Mouse (Mus musculus): ENCODE measurements around the gene H2al1c. TPM values are rescaled to one million over a fixed set of nuclear protein-coding genes. Genes with fewer than 3 reads are reported as not detected.
"Not testable (repeated sequence)": the region's sequence is repeated elsewhere in the genome, so short reads cannot be mapped to it uniquely, and the experiment has no call there.

The H2al1c gene
- not detected in 2 replicates for polyA plus RNA-seq (2014; fragmentation: Nextera tagmentation; extraction: Ambion mirVana)

DNA sequence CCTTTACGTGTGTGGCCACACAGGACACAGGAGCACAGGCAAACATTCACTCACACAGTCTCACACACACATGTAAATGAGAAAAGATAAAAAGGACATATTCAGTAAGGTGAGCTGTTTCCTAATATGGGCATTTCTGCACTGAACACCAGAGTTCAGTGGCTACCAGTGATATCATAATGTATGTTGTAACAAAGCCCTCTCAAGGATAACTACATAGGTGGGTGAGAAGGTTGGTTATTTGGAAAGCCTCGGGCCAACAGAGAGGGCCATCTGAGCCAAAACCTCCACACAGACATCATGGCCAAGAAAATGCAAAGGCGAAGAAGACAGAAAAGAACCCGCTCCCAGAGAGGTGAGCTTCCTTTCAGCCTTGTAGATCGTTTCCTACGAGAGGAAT lies at the start of gene H2al1c:
TSS of gene H2al1c (plus strand) at position 301 of the 400 bp plus-strand sequence.
- DNase-seq (ENCODE audit: low spot score); H3K9ac ChIP-seq (ENCODE audit: low read length); H3K36me3 ChIP-seq (ENCODE audit: control insufficient read depth, insufficient read depth, low read length); H3K4me2 ChIP-seq (ENCODE audit: low read depth, low read length, severe bottlenecking); ATAC-seq (replicated peaks; ENCODE audit: low FRiP score); H3K4me3 ChIP-seq (ENCODE audit: low read depth, low read length); H3K27ac ChIP-seq (ENCODE audit: low read depth, low read length); H3K27me3 ChIP-seq (ENCODE audit: control insufficient read depth, insufficient read depth, low read length); H3K9me3 ChIP-seq (ENCODE audit: control insufficient read depth, low read length); H3K4me1 ChIP-seq (replicated peaks; ENCODE audit: control insufficient read depth, insufficient read depth, low read length): not testable (repeated sequence)
- 92% methylated on average over 1 of the region's 6 CpGs for WGBS

DNA sequence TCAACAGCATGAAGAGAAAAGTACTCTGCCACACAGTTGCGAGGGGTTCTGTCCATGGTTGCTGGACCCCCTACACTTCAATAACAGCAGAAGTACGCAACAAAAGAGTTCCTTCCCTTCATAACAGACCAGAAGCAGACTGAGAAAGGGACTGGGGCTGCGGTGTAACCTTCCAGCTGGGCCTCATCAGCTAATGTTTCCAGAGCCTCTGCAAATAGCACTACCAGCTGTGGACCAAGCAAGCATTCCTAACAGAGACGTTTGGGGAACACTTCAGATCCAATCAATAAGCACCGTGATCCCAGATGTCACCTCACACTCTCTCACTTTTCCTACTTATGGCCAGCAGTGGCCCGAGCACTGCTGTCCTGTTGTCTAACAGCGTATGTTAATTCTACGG lies 40.5 kb upstream of the H2al1c start:
- no peak overlapping the region for H3K4me3 ChIP-seq (ENCODE audit: low read depth, low read length)
- H3K9me3 ChIP-seq (ENCODE audit: control insufficient read depth, low read length), result no peaks in the 10 kb centered on the region
- 83% methylated on average over 8 of the region's 8 CpGs for WGBS
- H3K4me2 ChIP-seq (ENCODE audit: low read depth, low read length, severe bottlenecking), result no peak overlapping the region
- ATAC-seq (replicated peaks; ENCODE audit: low FRiP score), result no peak
- DNase-seq (ENCODE audit: low spot score), result no peak
- no peaks in the 10 kb centered on the region for H3K4me1 ChIP-seq (replicated peaks; ENCODE audit: control insufficient read depth, insufficient read depth, low read length)
- H3K36me3 ChIP-seq (ENCODE audit: control insufficient read depth, insufficient read depth, low read length), result no peaks in the 10 kb centered on the region
- H3K27me3 ChIP-seq (ENCODE audit: control insufficient read depth, insufficient read depth, low read length), result 0 out of 2 replicates have a peak, but pooled peaks cover 2% of the 10 kb centered on the region
- H3K9ac ChIP-seq (ENCODE audit: low read length), result no peak overlapping the region
- H3K27ac ChIP-seq (ENCODE audit: low read depth, low read length), result no peak overlapping the region

DNA sequence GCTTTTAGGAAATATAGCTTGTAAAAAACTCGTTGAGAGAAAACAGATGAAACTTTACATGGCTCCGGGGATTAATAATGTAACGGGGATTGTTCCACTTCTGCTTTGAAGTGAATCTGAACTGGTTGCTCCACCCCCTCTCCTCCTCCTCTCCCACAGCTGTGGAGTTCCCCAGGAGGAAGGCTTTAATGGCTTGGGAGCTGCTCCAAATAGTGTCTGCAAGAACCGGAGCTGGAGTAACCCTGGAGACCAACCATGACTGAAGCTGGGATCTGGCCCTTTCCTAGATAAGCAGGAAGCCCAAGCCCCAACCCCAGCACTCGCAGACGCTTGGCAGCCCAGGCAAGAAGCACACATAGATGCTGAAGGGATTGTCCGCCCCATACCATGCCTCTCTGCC lies 37.7 kb upstream of the H2al1c start:
- no peak for ATAC-seq (replicated peaks; ENCODE audit: low FRiP score)
- Histone ChIP-seq H3K9ac (ENCODE audit: low read length) (no peak overlapping the region), H3K27ac (ENCODE audit: low read depth, low read length) (no peak overlapping the region), H3K4me3 (ENCODE audit: low read depth, low read length) (no peak overlapping the region), H3K4me2 (ENCODE audit: low read depth, low read length, severe bottlenecking) (no peak overlapping the region), H3K4me1 (replicated peaks; ENCODE audit: control insufficient read depth, insufficient read depth, low read length) (no peaks in the 10 kb centered on the region), H3K36me3 (ENCODE audit: control insufficient read depth, insufficient read depth, low read length) (no peaks in the 10 kb centered on the region), H3K27me3 (ENCODE audit: control insufficient read depth, insufficient read depth, low read length) (no peaks in the 10 kb centered on the region), H3K9me3 (ENCODE audit: control insufficient read depth, low read length) (no peaks in the 10 kb centered on the region)
- WGBS, result 69% methylated on average over 7 of the region's 7 CpGs
- DNase-seq (ENCODE audit: low spot score), result no peak

DNA sequence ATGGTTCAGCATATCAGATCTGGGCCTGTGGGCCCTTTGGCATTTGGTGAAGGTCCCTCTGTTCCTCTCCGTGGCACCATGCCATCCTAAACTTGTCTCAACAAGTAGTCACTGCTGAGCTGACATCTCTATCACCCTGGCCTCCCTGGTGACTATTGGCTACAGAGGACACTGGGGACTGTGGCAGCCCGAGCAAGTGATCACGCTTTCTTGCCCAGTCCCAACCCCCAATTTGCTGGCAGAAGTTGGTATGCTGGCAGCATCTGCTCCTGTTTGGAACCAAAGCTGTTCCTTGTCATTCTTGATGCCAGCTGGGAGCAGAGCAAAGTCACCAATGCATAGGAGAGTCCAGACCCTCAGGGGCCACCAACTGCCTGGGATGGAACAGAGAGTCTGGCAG lies 36.4 kb upstream of the H2al1c start:
- WGBS, result 87% methylated on average over 3 of the region's 3 CpGs
- no peaks in the 10 kb centered on the region for H3K36me3 ChIP-seq (ENCODE audit: control insufficient read depth, insufficient read depth, low read length)

DNA sequence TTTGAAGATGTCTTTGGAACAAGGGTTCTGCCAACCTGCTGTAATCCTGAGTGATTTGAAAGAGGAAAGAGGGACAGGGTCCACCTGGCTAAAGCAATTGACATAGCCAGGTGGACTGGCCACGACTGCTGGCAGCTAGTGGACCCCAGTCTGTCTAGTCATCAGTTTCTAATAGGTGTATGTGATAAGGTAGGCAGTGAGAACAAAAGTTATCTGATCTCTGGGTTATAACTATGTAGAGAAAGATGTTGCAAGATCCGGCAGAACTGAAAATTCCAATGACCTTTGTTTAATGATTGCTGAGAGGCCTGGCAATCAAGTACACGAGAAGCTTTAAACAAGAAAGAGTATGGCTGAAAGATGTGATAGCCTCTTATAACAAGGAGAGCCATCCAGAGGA lies 32.3 kb upstream of the H2al1c start:
- Histone ChIP-seq H3K4me3 (ENCODE audit: low read depth, low read length) (no peak overlapping the region), H3K27ac (ENCODE audit: low read depth, low read length) (no peak overlapping the region), H3K36me3 (ENCODE audit: control insufficient read depth, insufficient read depth, low read length) (no peaks in the 10 kb centered on the region), H3K4me1 (replicated peaks; ENCODE audit: control insufficient read depth, insufficient read depth, low read length) (no peaks in the 10 kb centered on the region), H3K9me3 (ENCODE audit: control insufficient read depth, low read length) (no peaks in the 10 kb centered on the region), H3K4me2 (ENCODE audit: low read depth, low read length, severe bottlenecking) (no peak overlapping the region), H3K9ac (ENCODE audit: low read length) (no peak overlapping the region), H3K27me3 (ENCODE audit: control insufficient read depth, insufficient read depth, low read length) (no peaks in the 10 kb centered on the region)
- 86% methylated on average over 3 of the region's 3 CpGs for WGBS
- ATAC-seq (replicated peaks; ENCODE audit: low FRiP score), result no peak
- DNase-seq (ENCODE audit: low spot score), result no peak

More for the DNA sequence above, 36.4 kb upstream of the H2al1c start:
- no peak for DNase-seq (ENCODE audit: low spot score)
- Histone ChIP-seq H3K27me3 (ENCODE audit: control insufficient read depth, insufficient read depth, low read length) (no peaks in the 10 kb centered on the region), H3K27ac (ENCODE audit: low read depth, low read length) (no peak overlapping the region), H3K9me3 (ENCODE audit: control insufficient read depth, low read length) (no peaks in the 10 kb centered on the region), H3K4me1 (replicated peaks; ENCODE audit: control insufficient read depth, insufficient read depth, low read length) (no peaks in the 10 kb centered on the region), H3K4me2 (ENCODE audit: low read depth, low read length, severe bottlenecking) (no peak overlapping the region), H3K4me3 (ENCODE audit: low read depth, low read length) (no peak overlapping the region), H3K9ac (ENCODE audit: low read length) (no peak overlapping the region)
- no peak for ATAC-seq (replicated peaks; ENCODE audit: low FRiP score)

DNA sequence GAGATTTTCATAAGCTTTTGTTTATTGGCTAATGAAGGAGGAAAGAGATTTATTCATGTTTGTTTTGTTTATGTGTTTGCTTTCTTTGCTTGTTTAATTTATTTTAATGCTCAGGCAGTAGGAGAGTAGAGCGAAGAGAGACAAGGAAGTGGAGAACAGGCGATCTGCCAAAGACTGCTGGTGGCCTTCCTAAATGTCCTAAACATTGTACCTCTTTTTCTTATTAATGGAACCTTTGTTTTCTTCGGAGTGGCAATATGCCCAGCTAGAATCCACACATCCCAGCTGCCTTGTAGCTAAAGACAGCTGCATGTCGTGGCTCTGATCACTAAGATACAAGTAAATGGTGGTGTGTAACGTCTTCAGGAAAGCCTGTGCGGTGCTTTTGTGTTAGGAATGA lies 28.4 kb upstream of the H2al1c start:
- DNase-seq (ENCODE audit: low spot score), result no peak
- no peak for ATAC-seq (replicated peaks; ENCODE audit: low FRiP score)
- no peaks in the 10 kb centered on the region for H3K27me3 ChIP-seq (ENCODE audit: control insufficient read depth, insufficient read depth, low read length)
- H3K36me3 ChIP-seq (ENCODE audit: control insufficient read depth, insufficient read depth, low read length), result no peaks in the 10 kb centered on the region
- no peak overlapping the region for H3K9ac ChIP-seq (ENCODE audit: low read length)
- no peak overlapping the region for H3K27ac ChIP-seq (ENCODE audit: low read depth, low read length)
- no peaks in the 10 kb centered on the region for H3K9me3 ChIP-seq (ENCODE audit: control insufficient read depth, low read length)
- no peak overlapping the region for H3K4me2 ChIP-seq (ENCODE audit: low read depth, low read length, severe bottlenecking)
- WGBS, result 79% methylated on average over 6 of the region's 6 CpGs
- H3K4me3 ChIP-seq (ENCODE audit: low read depth, low read length), result no peak overlapping the region
- H3K4me1 ChIP-seq (replicated peaks; ENCODE audit: control insufficient read depth, insufficient read depth, low read length), result no peaks in the 10 kb centered on the region

DNA sequence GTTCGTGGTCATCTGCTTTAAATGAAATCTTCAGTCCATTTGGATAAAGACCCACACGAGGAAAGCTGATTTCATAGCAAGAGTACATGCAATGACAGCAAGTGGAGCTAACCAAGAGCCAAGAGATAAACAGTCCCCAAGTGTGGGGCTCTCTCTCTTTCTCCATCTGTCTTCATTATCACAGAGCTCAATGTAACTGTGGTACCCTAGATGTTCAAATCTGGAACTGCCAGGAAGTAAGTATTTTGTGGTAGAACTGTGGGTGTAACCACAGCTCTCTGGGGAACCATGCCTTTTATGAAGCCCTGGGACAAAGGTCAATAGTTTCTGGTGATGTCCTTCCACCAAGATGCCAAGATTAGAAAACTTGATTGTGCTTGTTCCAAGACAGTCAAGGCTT lies 24.7 kb upstream of the H2al1c start:
- no peak overlapping the region for H3K27ac ChIP-seq (ENCODE audit: low read depth, low read length)
- H3K36me3 ChIP-seq (ENCODE audit: control insufficient read depth, insufficient read depth, low read length), result no peaks in the 10 kb centered on the region
- DNase-seq (ENCODE audit: low spot score), result no peak
- no peak for ATAC-seq (replicated peaks; ENCODE audit: low FRiP score)
- H3K4me3 ChIP-seq (ENCODE audit: low read depth, low read length), result no peak overlapping the region
- WGBS, result 76% methylated on average over 2 of the region's 2 CpGs
- no peak overlapping the region for H3K4me2 ChIP-seq (ENCODE audit: low read depth, low read length, severe bottlenecking)
- no peaks in the 10 kb centered on the region for H3K9me3 ChIP-seq (ENCODE audit: control insufficient read depth, low read length)
- H3K9ac ChIP-seq (ENCODE audit: low read length), result no peak overlapping the region
- H3K27me3 ChIP-seq (ENCODE audit: control insufficient read depth, insufficient read depth, low read length), result no peaks in the 10 kb centered on the region
- H3K4me1 ChIP-seq (replicated peaks; ENCODE audit: control insufficient read depth, insufficient read depth, low read length), result no peaks in the 10 kb centered on the region

DNA sequence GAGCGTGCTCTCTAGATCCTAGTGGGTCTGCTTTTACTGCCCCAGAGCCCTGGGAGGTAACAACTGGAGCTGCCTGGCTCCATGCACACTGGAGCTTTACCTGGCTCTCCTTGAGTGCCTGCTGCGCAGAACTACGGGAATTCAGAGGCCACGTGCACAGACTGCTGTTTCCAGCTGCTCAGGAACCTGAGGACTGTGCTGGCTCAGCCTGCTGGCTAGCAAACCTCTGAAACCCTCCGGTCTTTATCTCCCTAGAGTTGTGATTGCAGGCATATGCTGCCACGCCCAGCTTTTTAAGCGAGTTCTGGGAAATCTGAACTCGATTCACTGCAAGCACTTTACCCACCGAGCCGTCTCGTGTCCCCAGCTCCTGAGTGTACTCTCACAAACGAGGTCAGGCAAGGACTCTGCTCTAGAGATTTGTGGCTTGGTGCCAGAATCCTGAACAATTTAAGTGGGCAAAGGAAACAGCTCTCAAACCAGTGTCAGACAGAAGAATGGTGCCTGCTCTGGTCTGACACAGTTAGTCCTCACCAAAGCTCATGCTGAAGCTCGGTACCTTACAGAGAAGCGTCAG lies 17.1 kb upstream of the H2al1c start:
- H3K4me3 ChIP-seq (ENCODE audit: low read depth, low read length), result no peak overlapping the region
- no peaks in the 10 kb centered on the region for H3K27me3 ChIP-seq (ENCODE audit: control insufficient read depth, insufficient read depth, low read length)
- ATAC-seq (replicated peaks; ENCODE audit: low FRiP score) (no peak), DNase-seq (ENCODE audit: low spot score) (no peak)
- H3K4me1 ChIP-seq (replicated peaks; ENCODE audit: control insufficient read depth, insufficient read depth, low read length), result no peaks in the 10 kb centered on the region
- WGBS, result 82% methylated on average over 14 of the region's 14 CpGs
- no peak overlapping the region for H3K9ac ChIP-seq (ENCODE audit: low read length)
- H3K36me3 ChIP-seq (ENCODE audit: control insufficient read depth, insufficient read depth, low read length), result no peaks in the 10 kb centered on the region
- H3K4me2 ChIP-seq (ENCODE audit: low read depth, low read length, severe bottlenecking), result no peak overlapping the region
- H3K27ac ChIP-seq (ENCODE audit: low read depth, low read length), result no peak overlapping the region
- no peaks in the 10 kb centered on the region; the same call in 1 of the 2 replicates for H3K9me3 ChIP-seq (ENCODE audit: control insufficient read depth, low read length)

DNA sequence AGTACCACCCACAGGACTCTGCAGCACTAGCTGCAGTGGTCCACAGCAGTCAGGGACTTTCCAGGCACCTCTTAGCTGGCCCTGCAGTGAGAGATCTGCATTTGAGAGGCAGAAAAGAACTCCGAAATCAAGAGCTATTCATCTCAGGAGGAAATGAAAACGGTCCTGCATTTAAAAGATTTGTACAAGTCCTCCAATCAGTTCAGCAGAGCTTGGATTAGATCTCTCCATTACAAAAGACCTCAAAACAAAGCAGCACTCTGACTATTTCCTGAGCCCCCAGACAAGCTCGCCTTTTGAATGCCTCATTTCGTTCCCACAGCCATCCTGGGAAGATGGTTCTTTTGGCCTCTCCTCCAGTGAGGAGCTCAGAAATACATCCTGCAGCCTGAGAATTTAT lies 16.2 kb upstream of the H2al1c start:
- Histone ChIP-seq H3K4me2 (ENCODE audit: low read depth, low read length, severe bottlenecking) (no peak overlapping the region), H3K27me3 (ENCODE audit: control insufficient read depth, insufficient read depth, low read length) (no peaks in the 10 kb centered on the region), H3K4me1 (replicated peaks; ENCODE audit: control insufficient read depth, insufficient read depth, low read length) (no peaks in the 10 kb centered on the region), H3K9ac (ENCODE audit: low read length) (no peak overlapping the region), H3K27ac (ENCODE audit: low read depth, low read length) (no peak overlapping the region), H3K36me3 (ENCODE audit: control insufficient read depth, insufficient read depth, low read length) (no peaks in the 10 kb centered on the region), H3K9me3 (ENCODE audit: control insufficient read depth, low read length) (no peaks in the 10 kb centered on the region; the same call in 1 of the 2 replicates), H3K4me3 (ENCODE audit: low read depth, low read length) (no peak overlapping the region)
- DNase-seq (ENCODE audit: low spot score) (no peak), ATAC-seq (replicated peaks; ENCODE audit: low FRiP score) (no peak)
- 30% methylated on average over 4 of the region's 4 CpGs for WGBS
